Mouse (Mus musculus) embryo, embryonic 9.5 days (tissue): ENCODE data around the gene Cuta.
"Not testable (repeated sequence)": the region's sequence is repeated elsewhere in the genome, so short reads cannot be mapped to it uniquely, and the experiment has no call there.

Experiments used
- DNase-seq: peaks from one replicate; pipeline ENCODE4 v3.0.0-alpha.2; 2017; ENCODE audit errors: extremely low spot score

Cuta gene

GRCm38 (mm10) chr17:26936921-26937695, 2.3 kb downstream of the Cuta start:
- DNase-seq, result no peak

DNA sequence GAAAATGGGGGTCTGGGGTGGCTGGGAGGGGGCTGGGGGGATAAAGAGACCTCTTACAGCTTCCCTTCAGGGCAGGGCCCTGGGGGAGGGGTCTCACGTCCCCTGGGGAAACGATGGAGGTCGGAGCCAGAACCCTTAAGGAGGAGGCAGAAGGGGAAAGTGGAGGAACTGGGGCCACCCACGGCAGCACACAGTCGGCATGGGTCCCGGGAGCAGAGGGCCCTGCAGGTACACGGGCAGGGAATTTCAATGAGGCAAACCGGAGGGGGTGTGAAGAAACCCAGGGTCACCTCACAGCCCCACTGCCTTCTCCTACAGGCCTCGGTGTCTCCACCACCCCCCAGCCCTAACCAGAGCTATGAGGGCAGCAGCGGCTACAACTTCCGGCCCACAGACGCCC, 2.9 kb downstream of the Cuta start:
- no peak for DNase-seq

DNA sequence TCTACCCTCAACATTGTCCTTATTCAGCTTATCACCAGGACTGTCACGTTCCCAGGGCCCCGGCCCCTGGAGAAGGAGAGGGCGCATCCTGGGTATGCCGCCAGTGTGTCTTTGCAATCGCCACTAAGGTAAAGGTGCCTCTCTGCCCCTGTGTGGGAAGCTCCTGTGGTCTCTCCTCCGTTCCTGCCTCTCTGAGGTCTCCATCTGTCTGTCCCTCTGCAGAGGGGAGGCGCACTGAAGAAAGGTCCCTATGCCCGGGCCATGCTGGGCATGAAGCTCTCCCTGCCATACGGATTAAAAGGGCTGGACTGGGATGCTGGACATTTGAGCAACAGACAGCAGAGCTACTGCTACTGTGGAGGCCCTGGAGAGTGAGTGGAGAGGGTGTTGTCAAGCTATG, 4.3 kb downstream of the Cuta start:
- DNase-seq, result no peak

DNA sequence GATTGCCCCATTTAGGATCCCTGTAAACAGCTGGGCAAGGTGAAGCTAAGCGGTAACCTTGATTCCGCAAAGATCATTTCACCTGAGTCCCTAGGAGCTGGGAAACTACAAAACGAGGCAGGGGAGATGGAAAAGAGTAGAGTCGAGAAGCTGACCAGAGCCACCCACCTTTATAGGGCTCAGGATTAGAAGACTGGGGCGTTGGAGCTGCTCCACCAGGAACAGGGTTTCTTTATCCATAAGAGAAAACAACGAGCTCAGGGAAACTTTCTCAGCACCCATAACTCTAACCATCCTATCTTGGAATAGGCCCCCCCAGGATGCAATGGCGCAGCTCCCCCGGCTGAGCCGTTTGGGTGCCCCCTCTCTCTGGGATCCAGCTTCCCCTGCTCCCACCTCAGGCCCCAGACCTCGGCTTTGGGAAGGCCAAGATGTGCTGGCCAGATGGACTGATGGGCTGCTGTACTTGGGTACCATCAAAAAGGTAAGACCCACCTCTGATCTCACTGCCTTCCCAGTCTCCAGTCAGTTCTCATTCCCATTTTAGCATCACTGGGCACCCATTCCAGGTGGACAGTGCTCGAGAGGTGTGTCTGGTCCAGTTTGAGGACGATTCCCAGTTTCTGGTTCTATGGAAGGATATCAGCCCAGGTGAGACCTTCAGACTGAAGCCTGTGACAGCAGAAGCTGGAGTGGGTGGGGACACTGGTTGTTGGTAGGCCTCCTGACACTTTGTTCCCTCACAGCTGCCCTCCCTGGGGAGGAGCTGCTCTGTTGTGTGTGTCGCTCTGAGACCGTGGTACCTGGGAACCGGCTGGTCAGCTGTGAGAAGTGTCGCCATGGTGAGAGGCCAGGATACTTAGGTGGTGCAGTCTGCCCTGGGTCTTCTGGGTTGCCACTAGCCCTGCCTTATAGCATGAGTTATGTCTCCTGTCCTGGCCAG, 5.2 kb downstream of the Cuta start:
- no peak for DNase-seq

- DNase-seq, result no peak
These were observed 6.0 kb downstream of the Cuta start for GRCm38 (mm10) chr17:26933419-26933818.

DNA sequence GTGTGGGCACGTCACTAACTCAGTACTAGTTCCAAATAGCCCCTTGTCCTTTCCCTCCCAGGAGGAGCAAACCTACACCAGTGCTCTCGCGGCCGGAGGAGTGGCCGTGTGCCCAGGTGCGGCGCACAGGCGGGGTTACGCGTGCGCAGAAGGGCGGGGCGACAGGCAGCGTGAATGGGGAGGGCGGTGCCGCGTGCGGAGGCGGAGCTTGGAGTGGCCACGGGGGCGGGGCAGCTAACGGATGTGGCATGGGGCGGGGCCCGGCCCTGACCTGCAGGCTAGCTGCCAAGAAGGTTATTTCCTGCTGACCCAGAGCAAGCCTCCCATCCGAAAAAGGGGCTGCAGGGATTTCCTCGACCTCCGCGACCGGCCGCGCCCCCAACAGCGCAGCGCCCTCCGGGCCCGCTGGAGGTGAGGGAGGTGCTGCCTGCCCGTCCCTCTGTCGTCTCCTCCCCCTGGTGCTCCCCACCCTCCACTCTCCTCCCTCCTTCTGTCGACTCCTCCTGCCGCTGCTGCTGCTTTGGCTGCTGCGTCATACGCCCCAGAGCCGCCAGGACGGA, 6.5 kb downstream of the Cuta start, which contains the start of gene Phf1:
Phf1 (plus strand) TSS at position 214 of the 560 bp plus-strand sequence.
- DNase-seq, result peak; percentile 98

DNA sequence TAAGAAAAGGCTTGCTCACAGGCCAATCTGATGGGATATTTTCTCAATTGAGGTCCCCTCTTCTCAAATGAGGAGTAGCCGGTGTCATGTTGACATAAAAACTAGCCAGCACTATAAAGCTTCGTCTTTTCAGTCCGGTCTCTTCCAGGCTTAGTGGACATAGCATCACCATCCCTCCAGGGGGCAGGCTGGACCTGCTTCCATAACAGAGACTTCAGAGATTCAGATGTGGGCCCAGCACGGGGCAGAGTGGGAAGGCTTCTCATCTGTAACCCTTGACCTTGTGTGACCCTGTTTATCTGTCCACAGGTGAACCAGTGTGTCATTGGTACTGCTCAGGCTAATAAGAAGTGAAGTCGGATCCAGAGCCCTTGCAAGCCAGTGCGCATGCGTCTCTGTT, 7.6 kb downstream of the Cuta start:
- DNase-seq, result peak; percentile 34

GRCm38 (mm10) chr17:26925414-26925813, 14.0 kb downstream of the Cuta start:
- not testable (repeated sequence) for DNase-seq

DNA sequence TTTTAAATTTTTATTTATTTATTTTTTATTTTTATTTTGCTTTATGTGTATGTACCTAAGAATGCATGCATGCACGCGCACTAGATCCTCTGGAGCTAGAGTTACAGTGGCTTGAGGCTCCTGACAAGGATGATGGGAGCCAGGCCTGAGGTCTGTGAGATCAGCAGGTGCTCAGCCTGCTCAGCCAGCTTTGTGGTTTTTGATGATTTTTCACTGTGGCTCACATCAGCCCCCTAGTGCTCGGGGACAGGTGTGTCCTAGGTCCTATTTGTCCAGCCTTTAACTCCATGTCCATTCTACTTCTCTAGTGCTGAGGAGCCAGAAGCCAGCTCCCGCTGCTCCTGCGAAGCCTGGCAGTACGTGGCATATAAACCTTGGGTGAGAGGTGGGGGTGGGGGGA, 17.0 kb downstream of the Cuta start:
- DNase-seq, result not testable (repeated sequence)

GRCm38 (mm10) chr17:26919516-26919915, 19.9 kb downstream of the Cuta start:
- DNase-seq, result not testable (repeated sequence)

GRCm38 (mm10) chr17:26918343-26918742, 21.0 kb downstream of the Cuta start:
- no peak for DNase-seq

- not testable (repeated sequence) for DNase-seq
These were observed 21.8 kb downstream of the Cuta start for GRCm38 (mm10) chr17:26917560-26917959.

- DNase-seq, result peak; percentile 100
These were observed 22.5 kb downstream of the Cuta start, which contains the start of gene Kifc5b for GRCm38 (mm10) chr17:26916711-26917482. Gene Kifc5b (plus strand): TSS chr17:26917091.

DNA sequence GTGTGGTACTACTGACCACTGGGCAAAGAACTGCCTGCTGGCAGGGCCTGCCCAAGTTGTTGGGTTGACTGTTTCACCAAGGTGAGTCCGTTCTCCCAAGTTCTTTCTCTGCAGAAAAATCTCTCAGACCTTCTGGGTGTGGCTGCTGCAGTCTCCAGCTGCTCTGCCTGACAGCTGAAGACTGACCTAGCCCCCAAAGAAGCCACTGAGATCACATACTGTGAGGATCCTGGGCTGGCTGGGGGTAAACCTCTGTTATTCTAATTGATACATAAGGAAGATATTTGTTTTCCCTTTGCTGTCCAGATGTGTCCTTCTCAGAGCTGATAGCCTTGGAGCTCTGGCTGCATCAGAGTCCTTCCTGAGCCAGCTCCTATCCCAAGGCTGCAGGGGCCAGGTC, 24.1 kb downstream of the Cuta start:
- no peak for DNase-seq

DNA sequence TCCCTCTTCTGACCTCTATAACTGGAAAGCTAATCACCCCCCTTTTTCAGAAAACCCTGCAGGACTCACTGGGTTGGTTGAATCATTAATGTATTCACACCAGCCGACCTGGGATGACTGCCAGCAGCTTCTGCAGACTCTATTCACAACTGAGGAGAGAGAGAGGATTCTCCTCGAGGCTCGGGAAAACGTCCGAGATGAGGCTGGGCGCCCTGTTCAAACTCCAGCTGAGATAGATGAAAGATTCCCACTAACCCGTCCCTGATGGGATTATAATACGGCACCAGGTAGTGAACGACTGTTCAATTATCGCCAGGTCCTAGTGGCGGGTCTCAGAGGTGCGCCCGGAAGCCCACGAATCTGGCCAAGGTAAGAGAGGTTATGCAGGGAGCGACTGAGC, 31.9 kb downstream of the Cuta start:
- not testable (repeated sequence) for DNase-seq

DNA sequence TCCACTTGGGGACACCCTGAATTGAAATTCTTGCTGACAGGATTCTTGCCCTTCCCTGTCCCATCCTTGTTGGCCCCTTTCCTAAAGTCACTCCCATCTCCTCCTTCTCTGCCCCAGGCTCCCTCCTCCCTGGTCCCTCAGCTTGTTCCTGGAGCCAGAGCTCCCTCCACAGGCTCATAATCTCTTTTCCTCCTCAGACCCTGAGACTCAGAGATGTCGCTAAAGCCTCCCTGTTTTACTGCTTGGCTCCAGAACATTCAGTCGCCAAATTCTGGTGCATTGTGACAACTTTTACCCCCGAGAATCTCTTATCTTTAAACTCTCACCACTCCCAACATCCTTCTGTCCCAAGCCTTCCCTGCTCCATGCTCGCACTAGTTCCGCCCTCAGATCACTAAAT, 35.0 kb downstream of the Cuta start:
- DNase-seq, result no peak

- DNase-seq, result no peak
These were observed 38.5 kb downstream of the Cuta start for GRCm38 (mm10) chr17:26900916-26901315.

- DNase-seq, result peak; percentile 67
These were observed 43.8 kb downstream of the Cuta start for GRCm38 (mm10) chr17:26895578-26895977.

GRCm38 (mm10) chr17:26894342-26894741, 45.0 kb downstream of the Cuta start:
- DNase-seq, result no peak

GRCm38 (mm10) chr17:26893492-26893891, 45.9 kb downstream of the Cuta start:
- DNase-seq, result no peak

DNA sequence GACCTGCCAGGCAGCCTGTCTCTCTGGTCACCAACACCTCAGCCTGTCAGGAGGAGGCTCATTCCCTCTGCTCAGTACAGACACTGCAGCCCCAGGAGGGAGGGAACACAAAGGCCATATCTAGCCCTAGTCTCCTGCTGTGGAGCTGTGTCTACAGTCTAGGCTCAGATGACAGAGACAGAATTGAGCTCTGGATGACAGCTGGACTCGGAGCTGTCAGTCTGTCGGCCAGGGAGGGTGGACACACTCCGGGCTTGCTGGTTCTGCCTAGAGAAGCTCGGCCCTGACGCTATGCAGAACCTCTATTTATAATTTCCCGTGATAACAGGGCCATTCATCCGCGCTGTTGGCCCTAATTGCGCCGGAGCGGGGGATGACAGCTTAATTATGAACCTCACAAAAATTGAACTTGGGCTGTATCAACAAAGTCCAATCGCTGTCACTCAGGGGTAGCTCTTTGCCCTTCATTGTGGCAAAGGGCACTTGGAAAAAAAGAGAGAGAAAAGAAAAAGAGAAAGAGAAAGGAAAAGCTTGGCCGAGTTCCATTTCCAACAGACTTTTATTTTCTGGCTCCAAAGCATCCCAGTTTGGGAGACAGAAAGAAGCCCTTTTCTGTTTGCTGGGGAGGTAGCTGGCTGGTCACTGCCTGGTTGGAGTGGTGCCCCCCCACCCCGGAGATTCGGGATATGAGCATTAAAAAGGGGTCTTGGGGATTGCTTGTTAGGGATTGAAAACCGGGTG, 46.6 kb downstream of the Cuta start:
- no peak for DNase-seq
